ENCODE assay signal across 9 mouse cellular contexts in genomic region chr17:36111510-36111868, GRCm38 (mm10). TPM values are rescaled to one million over a fixed set of nuclear protein-coding genes. Genes with fewer than 3 reads are reported as not detected.
DNase-seq lines count a peak whose midpoint lies in the region; ATAC-seq and TF ChIP-seq lines count a peak whose summit lies in the region.
"Not testable (repeated sequence)": the region's sequence is repeated elsewhere in the genome, so short reads cannot be mapped to it uniquely, and the experiment has no call there.
"Had no signal": no experiment of that assay in that cellular context is flagged by ENCODE, and none has a peak within 500 bp of the region (broad histone marks: within the 10 kb centered on the region; RNA-seq: fewer than 3 reads in every experiment).

No protein-coding gene starts in this region.

- not testable (repeated sequence) for H3K9me3 ChIP-seq in CH12.LX (replicated peaks; ENCODE audit: low read length); forebrain, embryonic 11.5 days (ENCODE audit: control insufficient read depth, low read length); kidney, postnatal 0 days (replicated peaks; ENCODE audit: low read length); liver, embryonic 14.5 days (ENCODE audit: control insufficient read depth, low read length); midbrain, embryonic 14.5 days (ENCODE audit: control insufficient read depth, low read length)

- H3K9ac ChIP-seq in CH12.LX (ENCODE audit: insufficient read depth, low read depth) = peak overlapping the region; percentile 40; the same call in 1 of the 2 replicates
- peak overlapping the region; percentile 39; the same call in 1 of the 2 replicates for H3K9ac ChIP-seq in forebrain, embryonic 11.5 days (ENCODE audit: low read length)
- H3K9ac ChIP-seq in kidney, postnatal 0 days (ENCODE audit: low read depth, low read length); liver, embryonic 14.5 days (replicated peaks): not testable (repeated sequence)
- peak overlapping the region; percentile 31 for H3K9ac ChIP-seq in midbrain, embryonic 14.5 days (replicated peaks; ENCODE audit: low read length)

- peak; percentile 37 for DNase-seq in CH12.LX (ENCODE audit: extremely low read depth)
- DNase-seq in forebrain, embryonic 11.5 days (ENCODE audit: low spot score) = not testable (repeated sequence)
- peak; percentile 27 to 37 for DNase-seq in heart, postnatal 10 days
- DNase-seq in kidney, postnatal 0 days (ENCODE audit: low spot score) = peak; percentile 48
- DNase-seq in liver, embryonic 14.5 days (ENCODE audit: low read depth in 3 of 3, low spot score in 3 of 3) = peak in 1 of 3 experiments; percentile 4
- DNase-seq in midbrain, embryonic 14.5 days = peak; percentile 50
- peak; percentile 41 for DNase-seq in spleen, adult 12 weeks (ENCODE audit: low spot score)

- H3K27me3 ChIP-seq in CH12.LX (replicated peaks); forebrain, embryonic 11.5 days (ENCODE audit: control insufficient read depth, insufficient read depth, low read length); kidney, postnatal 0 days (ENCODE audit: insufficient read depth, low read length): not testable (repeated sequence)
- H3K27me3 ChIP-seq in liver, embryonic 14.5 days (ENCODE audit: control insufficient read depth, insufficient read depth, low read length) = peaks cover 13% of the 10 kb centered on the region
- peaks cover 10% of the 10 kb centered on the region; the same call in 1 of the 2 replicates for H3K27me3 ChIP-seq in midbrain, embryonic 14.5 days (ENCODE audit: control insufficient read depth, insufficient read depth, low read length)

- TF ChIP-seq CTCF in CH12.LX (conservative IDR thresholded peaks at IDR 0.05 in 1 of 2, IDR thresholded peaks at IDR 0.05 in 1 of 2; ENCODE audit: low read depth in 2 of 2, low read length in 2 of 2); kidney, postnatal 0 days (IDR thresholded peaks at IDR 0.05; ENCODE audit: low read depth); liver, embryonic 14.5 days (IDR thresholded peaks at IDR 0.05; ENCODE audit: low read depth): not testable (repeated sequence)

- H3K79me2 ChIP-seq in CH12.LX (replicated peaks; ENCODE audit: control insufficient read depth, extremely low read depth, insufficient read depth, poor library complexity, severe bottlenecking) = not testable (repeated sequence)

- H3K36me3 ChIP-seq in CH12.LX (replicated peaks in 1 of 2; ENCODE audit: control insufficient read depth in 1 of 2, insufficient read depth in 1 of 2, low read length in 1 of 2); forebrain, embryonic 11.5 days (ENCODE audit: control insufficient read depth, insufficient read depth, low read length); kidney, postnatal 0 days (ENCODE audit: insufficient read depth, low read length); liver, embryonic 14.5 days (replicated peaks; ENCODE audit: control insufficient read depth, insufficient read depth, low read depth); midbrain, embryonic 14.5 days (ENCODE audit: control insufficient read depth, insufficient read depth, low read length): not testable (repeated sequence)

- 0 out of 2 replicates have a peak overlapping the region, but pooled peaks have one; percentile 36 for H3K27ac ChIP-seq in CH12.LX (ENCODE audit: insufficient read depth, low read depth)
- not testable (repeated sequence) for H3K27ac ChIP-seq in brown adipose tissue, adult 24 weeks (replicated peaks; ENCODE audit: low read depth, low read length); forebrain, embryonic 11.5 days (ENCODE audit: low read depth, low read length); kidney, postnatal 0 days; liver, embryonic 14.5 days; midbrain, embryonic 14.5 days (replicated peaks; ENCODE audit: low read depth, low read length)

- WGBS in forebrain, embryonic 11.5 days = 3% methylated on average over 10 of the region's 10 CpGs
- 2% methylated on average over 10 of the region's 10 CpGs for WGBS in kidney, postnatal 0 days
- WGBS in liver, embryonic 14.5 days (ENCODE audit: insufficient replicate concordance) = 2% methylated on average over 10 of the region's 10 CpGs
- WGBS in midbrain, embryonic 14.5 days = 3% methylated on average over 10 of the region's 10 CpGs

- peak; percentile 37; the same call in 1 of the 2 replicates for TF ChIP-seq POLR2A in CH12.LX (IDR thresholded peaks at IDR 0.05; ENCODE audit: low read depth, low read length)

- intact Hi-C loops in heart, postnatal 10 days (cut with DNase I) = loop anchor here (5.0 kb wide), 2 partner anchors 114 to 174 kb away; no protein-coding TSS in a partner anchor

- in situ Hi-C loops in CH12.LX (cut with MboI; ENCODE audit: low pct_ligation_motif_present, low pct_unique_long_range_greater_than_20kb, low sequenced_read_pairs) = loop anchor here (10.0 kb wide), 1 partner anchor 77 kb away; the partner anchor contains the start of gene H2-T23

- H3K4me2 ChIP-seq in CH12.LX (ENCODE audit: insufficient read depth, low read depth, poor library complexity, severe bottlenecking) = not testable (repeated sequence)
- H3K4me2 ChIP-seq in forebrain, embryonic 11.5 days (ENCODE audit: low read depth, low read length, severe bottlenecking) = peak overlapping the region; percentile 73
- peak overlapping the region; percentile 67 for H3K4me2 ChIP-seq in kidney, postnatal 0 days (ENCODE audit: low read length)
- peak overlapping the region; percentile 58 for H3K4me2 ChIP-seq in liver, embryonic 14.5 days (ENCODE audit: low read depth)
- peak overlapping the region; percentile 73 for H3K4me2 ChIP-seq in midbrain, embryonic 14.5 days (ENCODE audit: low read length)

- peak overlapping the region in 2 of 3 experiments; percentile 38 to 60 for H3K4me3 ChIP-seq in CH12.LX (replicated peaks in 1 of 3; ENCODE audit: low read depth in 2 of 3, low read length in 2 of 3, poor library complexity in 1 of 3)
- peak overlapping the region; percentile 56 for H3K4me3 ChIP-seq in brown adipose tissue, adult 24 weeks (ENCODE audit: insufficient read depth, low read depth, low read length)
- peak overlapping the region; percentile 40 for H3K4me3 ChIP-seq in forebrain, embryonic 11.5 days (ENCODE audit: low read depth, low read length)
- peak overlapping the region; percentile 27 for H3K4me3 ChIP-seq in kidney, postnatal 0 days (replicated peaks; ENCODE audit: low read depth, low read length)
- H3K4me3 ChIP-seq in liver, embryonic 14.5 days (ENCODE audit: insufficient read depth in 1 of 2, low read depth in 2 of 2, low read length in 2 of 2) = peak overlapping the region; percentile 8 to 31; a peak in 3 of 4 replicates
- H3K4me3 ChIP-seq in midbrain, embryonic 14.5 days (replicated peaks; ENCODE audit: low read depth, low read length) = peak overlapping the region; percentile 37

- H3K4me1 ChIP-seq in CH12.LX (ENCODE audit: control insufficient read depth in 1 of 2, insufficient read depth in 2 of 2); brown adipose tissue, adult 24 weeks (ENCODE audit: control insufficient read depth, insufficient read depth, insufficient read length, low read length); forebrain, embryonic 11.5 days (replicated peaks; ENCODE audit: control insufficient read depth, insufficient read depth, low read length); kidney, postnatal 0 days (replicated peaks; ENCODE audit: insufficient read depth, low read length); liver, embryonic 14.5 days (replicated peaks; ENCODE audit: control insufficient read depth in 2 of 2, insufficient read depth in 2 of 2, low read length in 1 of 2); midbrain, embryonic 14.5 days (ENCODE audit: control insufficient read depth, insufficient read depth, low read length): not testable (repeated sequence)

- not testable (repeated sequence) for TF ChIP-seq EP300 in CH12.LX (IDR thresholded peaks at IDR 0.05; ENCODE audit: low read length); liver, embryonic 14.5 days (IDR thresholded peaks at IDR 0.05; ENCODE audit: low read depth)

- dilution Hi-C loops in CH12.LX (cut with MboI; ENCODE audit: extremely low pct_ligation_motif_present, extremely low pct_unique_long_range_greater_than_20kb, low sequenced_read_pairs) = not testable (repeated sequence)

- peak; percentile 63; the same call in 1 of the 2 replicates for ATAC-seq in forebrain, embryonic 11.5 days (replicated peaks; ENCODE audit: low FRiP score)
- ATAC-seq in kidney, postnatal 0 days (replicated peaks; ENCODE audit: low FRiP score, low read depth); liver, embryonic 14.5 days (ENCODE audit: insufficient read depth); midbrain, embryonic 14.5 days (ENCODE audit: low FRiP score, low TSS enrichment): not testable (repeated sequence)

- not testable (repeated sequence) for TF ChIP-seq RAD21 in CH12.LX (IDR thresholded peaks at IDR 0.05; ENCODE audit: low read depth, low read length)

RNA-seq across cellular contexts. Expression of gene Gm19684, which starts 10.0 kb away (rescaled TPM):
- 0.34 and 0.55 TPM in 2 replicates for total RNA-seq in CH12.LX (2012; rRNA removed)
- total RNA-seq in CH12.LX (2014; rRNA removed) = 0.35 TPM in 1 of 2 replicates, not detected in the other
- polyA plus RNA-seq in CH12.LX (2012; ENCODE audit: insufficient read length, low read depth) = 0.87 and 0.93 TPM in 2 replicates
- polyA plus RNA-seq in brown adipose tissue, adult 24 weeks (2012; ENCODE audit: insufficient read depth, insufficient read length, missing spikeins) = not detected in 2 replicates
- polyA plus RNA-seq in forebrain, embryonic 11.5 days (2014; fragmentation: Nextera tagmentation; extraction: Ambion mirVana) = not detected in 2 replicates
- total RNA-seq in heart, postnatal 10 days (2021) = under 1 TPM in 1 of 2 experiments, not detected in 1; 0.26 TPM
- not detected in 2 replicates for polyA plus RNA-seq in kidney, postnatal 0 days (2015; fragmentation: Nextera tagmentation; extraction: Ambion mirVana)
- not detected in 2 replicates for polyA plus RNA-seq in liver, embryonic 14.5 days (2012; rRNA removed)
- not detected in 2 replicates for polyA plus RNA-seq in liver, embryonic 14.5 days (2014; fragmentation: Nextera tagmentation; extraction: Ambion mirVana)
- polyA plus RNA-seq in midbrain, embryonic 14.5 days (2014; fragmentation: Nextera tagmentation; extraction: Ambion mirVana) = not detected in 2 replicates

RNA-seq across cellular contexts. Expression of gene Gm7030, which starts 17.7 kb away (rescaled TPM):
- total RNA-seq in CH12.LX (2012; rRNA removed) (not detected in 2 replicates), CH12.LX (2014; rRNA removed) (not detected in 2 replicates)
- polyA plus RNA-seq in CH12.LX (2012; ENCODE audit: insufficient read length, low read depth) = not detected in 2 replicates
- not detected in 2 replicates for polyA plus RNA-seq in brown adipose tissue, adult 24 weeks (2012; ENCODE audit: insufficient read depth, insufficient read length, missing spikeins)
- polyA plus RNA-seq in forebrain, embryonic 11.5 days (2014; fragmentation: Nextera tagmentation; extraction: Ambion mirVana) = not detected in 2 replicates
- total RNA-seq in heart, postnatal 10 days (2021) = not detected
- polyA plus RNA-seq in kidney, postnatal 0 days (2015; fragmentation: Nextera tagmentation; extraction: Ambion mirVana) = not detected in 2 replicates
- polyA plus RNA-seq in liver, embryonic 14.5 days (2012; rRNA removed) = not detected in 2 replicates
- not detected in 2 replicates for polyA plus RNA-seq in liver, embryonic 14.5 days (2014; fragmentation: Nextera tagmentation; extraction: Ambion mirVana)
- polyA plus RNA-seq in midbrain, embryonic 14.5 days (2014; fragmentation: Nextera tagmentation; extraction: Ambion mirVana) = not detected in 2 replicates
- polyA plus RNA-seq: urinary bladder, adult 2 months had no signal

RNA-seq across cellular contexts. Expression of gene Gm11127, which starts 53.3 kb away (rescaled TPM):
- total RNA-seq in CH12.LX (2012; rRNA removed) (23.8 and 25.1 TPM in 2 replicates), CH12.LX (2014; rRNA removed) (1.2 and 2.0 TPM in 2 replicates)
- 0.27 and 0.37 TPM in 2 replicates for polyA plus RNA-seq in CH12.LX (2012; ENCODE audit: insufficient read length, low read depth)
- polyA plus RNA-seq in brown adipose tissue, adult 24 weeks (2012; ENCODE audit: insufficient read depth, insufficient read length, missing spikeins) = not detected in 2 replicates
- not detected in 2 replicates for polyA plus RNA-seq in forebrain, embryonic 11.5 days (2014; fragmentation: Nextera tagmentation; extraction: Ambion mirVana)
- total RNA-seq in heart, postnatal 10 days (2021) = 1 to 10 TPM; 2.1 to 2.4 TPM
- polyA plus RNA-seq in kidney, postnatal 0 days (2015; fragmentation: Nextera tagmentation; extraction: Ambion mirVana) = 0.13 and 0.22 TPM in 2 replicates
- 0.03 TPM in 1 of 2 replicates, not detected in the other for polyA plus RNA-seq in liver, embryonic 14.5 days (2012; rRNA removed)
- polyA plus RNA-seq in liver, embryonic 14.5 days (2014; fragmentation: Nextera tagmentation; extraction: Ambion mirVana) = not detected in 2 replicates
- not detected in 2 replicates for polyA plus RNA-seq in midbrain, embryonic 14.5 days (2014; fragmentation: Nextera tagmentation; extraction: Ambion mirVana)

RNA-seq across cellular contexts. Expression of gene Gm8909, which starts 56.8 kb away (rescaled TPM):
- 0.25 and 0.38 TPM in 2 replicates for total RNA-seq in CH12.LX (2012; rRNA removed)
- total RNA-seq in CH12.LX (2014; rRNA removed) = not detected in 2 replicates
- 16.5 and 35.5 TPM in 2 replicates for polyA plus RNA-seq in CH12.LX (2012; ENCODE audit: insufficient read length, low read depth)
- not detected in 2 replicates for polyA plus RNA-seq in brown adipose tissue, adult 24 weeks (2012; ENCODE audit: insufficient read depth, insufficient read length, missing spikeins)
- polyA plus RNA-seq in forebrain, embryonic 11.5 days (2014; fragmentation: Nextera tagmentation; extraction: Ambion mirVana) = not detected in 2 replicates
- under 1 TPM in 1 of 2 experiments, not detected in 1; 0.24 TPM for total RNA-seq in heart, postnatal 10 days (2021)
- not detected in 2 replicates for polyA plus RNA-seq in kidney, postnatal 0 days (2015; fragmentation: Nextera tagmentation; extraction: Ambion mirVana)
- not detected in 2 replicates for polyA plus RNA-seq in liver, embryonic 14.5 days (2012; rRNA removed)
- polyA plus RNA-seq in liver, embryonic 14.5 days (2014; fragmentation: Nextera tagmentation; extraction: Ambion mirVana) = not detected in 2 replicates
- not detected in 2 replicates for polyA plus RNA-seq in midbrain, embryonic 14.5 days (2014; fragmentation: Nextera tagmentation; extraction: Ambion mirVana)
- polyA plus RNA-seq: urinary bladder, adult 2 months had no signal
